Mouse (Mus musculus): Measurements from ENCODE around the gene Plekhg1. TPM values are rescaled to one million over a fixed set of nuclear protein-coding genes. Genes with fewer than 3 reads are reported as not detected.

Plekhg1 gene
- 2.1 and 3.2 TPM in 2 replicates for polyA plus RNA-seq (2016; fragmentation: Nextera tagmentation; extraction: Ambion mirVana)

- H3K4me2 ChIP-seq, result peak within 1 kb of the TSS; percentile 69
- H3K27me3 ChIP-seq (replicated peaks), result peaks cover 32% of the 10 kb centered on the region
- no peaks in the 10 kb centered on the region for H3K9me3 ChIP-seq (replicated peaks)
- under 1% methylated on average over 29 of the region's 29 CpGs for WGBS (ENCODE audit: insufficient replicate concordance)
- H3K27ac ChIP-seq, result peak within 1 kb of the TSS; percentile 59
- H3K36me3 ChIP-seq, result no peaks in the 10 kb centered on the region
- peak within 1 kb of the TSS; percentile 42 for H3K9ac ChIP-seq
- peak within 1 kb of the TSS; percentile 56 for H3K4me3 ChIP-seq
- no peaks in the 10 kb centered on the region for H3K4me1 ChIP-seq
- ATAC-seq, result peak; percentile 70
Observed at GRCm38 (mm10) chr10:3740148-3740503, at the start of gene Plekhg1. Gene Plekhg1 (plus strand): TSS chr10:3740364.

GRCm38 (mm10) chr10:3692791-3693190, 47.4 kb upstream of the Plekhg1 start:
- no peak for ATAC-seq
- H3K27me3 ChIP-seq (replicated peaks), result no peaks in the 10 kb centered on the region
- H3K4me1 ChIP-seq, result no peaks in the 10 kb centered on the region
- no peak overlapping the region for H3K9ac ChIP-seq
- WGBS (ENCODE audit: insufficient replicate concordance), result 56% methylated on average over 1 of the region's 1 CpGs
- H3K4me3 ChIP-seq, result no peak overlapping the region
- H3K9me3 ChIP-seq (replicated peaks), result no peaks in the 10 kb centered on the region
- H3K27ac ChIP-seq, result no peak overlapping the region
- no peaks in the 10 kb centered on the region for H3K36me3 ChIP-seq
- no peak overlapping the region for H3K4me2 ChIP-seq

DNA sequence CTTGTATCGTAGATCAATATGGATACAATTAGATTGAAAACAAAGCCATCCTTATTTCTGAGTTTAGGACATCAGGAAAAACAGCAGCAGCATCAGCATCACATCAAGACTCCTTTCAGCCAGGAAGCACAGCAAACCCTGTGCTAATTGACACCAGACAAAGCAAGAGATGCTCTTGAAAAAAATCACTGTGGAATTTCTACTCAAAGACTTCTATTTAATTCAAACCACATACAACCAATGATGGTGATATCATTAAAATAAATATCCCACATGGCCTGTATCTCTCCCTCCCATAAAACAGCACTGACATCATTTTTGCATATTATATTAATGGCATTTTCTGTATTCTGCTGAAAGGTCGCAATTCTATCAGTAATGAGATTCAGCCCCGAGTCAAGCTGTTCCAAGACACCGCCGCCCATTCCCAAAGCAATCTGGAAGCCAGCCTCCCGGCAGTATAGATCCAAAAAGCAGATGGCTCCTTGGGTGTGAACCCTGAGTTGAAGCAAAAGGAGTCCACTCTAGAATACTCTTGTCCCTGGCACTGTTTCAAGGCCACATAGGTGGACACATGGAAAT, 46.4 kb upstream of the Plekhg1 start:
- no peak for ATAC-seq
- Histone ChIP-seq H3K36me3 (no peaks in the 10 kb centered on the region), H3K27ac (no peak overlapping the region), H3K4me1 (no peaks in the 10 kb centered on the region), H3K4me2 (no peak overlapping the region), H3K27me3 (replicated peaks) (no peaks in the 10 kb centered on the region), H3K9ac (no peak overlapping the region), H3K4me3 (no peak overlapping the region), H3K9me3 (replicated peaks) (no peaks in the 10 kb centered on the region)
- WGBS (ENCODE audit: insufficient replicate concordance), result 62% methylated on average over 6 of the region's 6 CpGs

GRCm38 (mm10) chr10:3695332-3695905, 44.7 kb upstream of the Plekhg1 start:
- Histone ChIP-seq H3K27me3 (replicated peaks) (no peaks in the 10 kb centered on the region), H3K36me3 (no peaks in the 10 kb centered on the region), H3K4me2 (no peak overlapping the region), H3K4me3 (no peak overlapping the region), H3K9me3 (replicated peaks) (no peaks in the 10 kb centered on the region), H3K4me1 (no peaks in the 10 kb centered on the region), H3K9ac (no peak overlapping the region), H3K27ac (no peak overlapping the region)
- WGBS (ENCODE audit: insufficient replicate concordance), result 65% methylated on average over 5 of the region's 5 CpGs
- no peak for ATAC-seq

DNA sequence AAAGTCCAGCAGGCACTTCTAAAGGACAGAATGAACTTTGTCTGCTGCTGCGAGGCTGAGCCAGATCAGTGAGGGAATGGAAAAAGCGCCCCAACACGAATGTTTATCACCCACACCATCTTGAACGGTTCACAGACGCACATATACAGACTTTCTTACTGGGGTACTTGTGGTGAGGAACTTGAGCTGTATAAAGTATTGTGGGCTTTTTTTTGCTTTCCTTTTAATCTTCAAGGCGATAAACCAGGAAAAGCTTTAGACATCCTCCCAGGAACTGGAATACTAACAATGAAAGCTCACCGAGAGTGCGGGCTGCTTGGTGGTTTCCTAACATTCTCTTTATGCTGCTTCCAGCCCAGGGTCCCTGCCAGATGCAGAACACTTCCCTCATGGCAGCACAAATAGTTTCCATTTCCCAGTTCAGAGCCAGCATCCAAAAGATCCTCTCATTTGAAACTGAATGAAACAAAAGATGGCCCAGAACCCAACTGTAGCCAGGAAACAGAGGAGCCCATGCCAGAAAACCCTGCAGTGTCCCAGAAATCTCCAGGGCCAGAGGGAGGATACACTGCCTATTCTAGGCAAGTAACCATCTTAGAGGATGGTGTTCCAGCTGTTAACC, 43.3 kb upstream of the Plekhg1 start:
- Histone ChIP-seq H3K27me3 (replicated peaks) (no peaks in the 10 kb centered on the region), H3K9me3 (replicated peaks) (no peaks in the 10 kb centered on the region), H3K27ac (no peak overlapping the region), H3K36me3 (no peaks in the 10 kb centered on the region), H3K4me2 (no peak overlapping the region), H3K4me1 (no peaks in the 10 kb centered on the region), H3K9ac (no peak overlapping the region), H3K4me3 (no peak overlapping the region)
- 19% methylated on average over 8 of the region's 8 CpGs for WGBS (ENCODE audit: insufficient replicate concordance)
- no peak for ATAC-seq

DNA sequence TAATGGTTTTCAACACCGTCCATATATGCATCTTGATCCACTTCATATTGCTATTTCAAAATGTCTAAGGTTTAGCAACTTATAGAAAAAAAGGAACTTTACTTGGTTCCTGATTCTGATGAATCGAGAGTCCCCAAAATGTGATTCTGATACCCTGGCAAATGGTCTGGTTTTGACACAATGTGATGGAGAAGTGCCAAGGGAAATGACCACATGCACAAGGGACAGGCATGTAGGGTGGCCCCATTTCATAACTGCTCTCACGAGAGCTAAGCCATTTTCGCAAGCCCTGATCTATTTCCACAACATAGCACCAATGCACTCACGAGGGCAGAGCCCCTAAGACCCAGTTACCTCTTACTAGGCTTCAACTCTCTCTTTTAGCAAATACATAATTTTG, 42.7 kb upstream of the Plekhg1 start:
- no peak overlapping the region for H3K27ac ChIP-seq
- no peaks in the 10 kb centered on the region for H3K4me1 ChIP-seq
- H3K9me3 ChIP-seq (replicated peaks), result no peaks in the 10 kb centered on the region
- no peak overlapping the region for H3K9ac ChIP-seq
- H3K36me3 ChIP-seq, result no peaks in the 10 kb centered on the region
- no peak overlapping the region for H3K4me3 ChIP-seq
- 49% methylated on average over 5 of the region's 5 CpGs for WGBS (ENCODE audit: insufficient replicate concordance)
- ATAC-seq, result no peak
- no peaks in the 10 kb centered on the region for H3K27me3 ChIP-seq (replicated peaks)
- no peak overlapping the region for H3K4me2 ChIP-seq

DNA sequence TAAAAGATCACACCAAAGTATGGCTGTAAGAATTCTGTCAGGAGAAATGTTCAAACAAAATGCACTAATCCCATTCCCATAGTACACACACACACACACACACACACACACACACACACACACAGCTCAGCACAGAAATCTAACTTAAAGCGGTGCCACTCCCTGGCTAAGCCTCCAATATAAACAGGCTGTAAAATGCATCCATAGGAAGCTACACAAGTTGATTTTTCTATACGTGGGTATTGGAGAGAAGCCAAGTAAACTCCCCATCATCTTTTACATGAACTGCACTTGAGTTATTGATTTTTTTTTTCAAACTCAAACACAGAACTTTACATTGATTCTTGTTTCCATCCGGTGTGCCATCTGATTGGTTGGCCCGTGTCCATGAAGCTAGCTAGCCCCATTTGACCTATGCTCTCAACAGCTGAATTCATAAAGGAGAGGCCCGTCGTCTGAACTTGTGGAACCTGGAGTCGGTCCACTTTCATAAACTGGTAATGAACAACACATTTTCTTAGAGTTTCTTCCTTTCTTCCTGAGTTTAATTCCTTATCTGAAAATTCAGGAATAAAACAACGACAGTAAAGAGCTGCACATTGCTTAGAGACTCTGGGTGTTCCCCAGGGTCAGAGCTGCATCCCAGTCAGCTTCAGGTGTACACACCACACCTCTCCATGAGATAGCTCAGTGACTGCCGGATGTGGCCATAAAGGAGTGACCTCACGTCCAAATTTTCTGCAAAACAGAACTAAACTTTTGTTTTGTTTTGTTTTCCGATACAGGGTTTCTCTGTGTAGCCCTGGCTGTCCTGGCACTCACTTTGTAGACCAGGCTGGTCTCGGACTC, 39.7 kb upstream of the Plekhg1 start:
- H3K9ac ChIP-seq, result no peak overlapping the region
- no peak overlapping the region for H3K4me3 ChIP-seq
- H3K4me1 ChIP-seq, result no peaks in the 10 kb centered on the region
- H3K9me3 ChIP-seq (replicated peaks), result no peaks in the 10 kb centered on the region
- H3K27me3 ChIP-seq (replicated peaks), result no peaks in the 10 kb centered on the region
- no peak overlapping the region for H3K27ac ChIP-seq
- H3K36me3 ChIP-seq, result no peaks in the 10 kb centered on the region
- ATAC-seq, result no peak
- H3K4me2 ChIP-seq, result no peak overlapping the region
- WGBS (ENCODE audit: insufficient replicate concordance), result 57% methylated on average over 12 of the region's 12 CpGs

DNA sequence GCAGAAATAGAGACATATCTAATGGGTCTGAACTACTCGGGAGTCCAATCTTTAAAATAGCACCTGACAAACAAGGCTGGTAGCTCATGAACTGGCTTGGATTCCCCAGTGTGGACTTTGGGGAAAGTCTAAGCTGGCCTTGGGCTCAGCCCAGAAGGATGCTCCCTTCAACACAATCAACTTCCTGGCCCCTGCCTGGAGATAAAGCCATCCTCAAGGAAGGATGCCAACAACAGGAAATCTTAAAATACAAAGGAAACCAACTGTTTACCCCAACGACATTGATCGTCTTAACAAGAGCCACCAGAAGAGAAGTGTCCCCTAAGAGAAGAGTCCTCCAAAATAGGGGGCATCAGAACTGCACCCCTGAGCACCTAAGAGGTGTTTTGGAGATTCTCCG, 38.3 kb upstream of the Plekhg1 start:
- WGBS (ENCODE audit: insufficient replicate concordance), result 48% methylated on average over 4 of the region's 4 CpGs
- H3K4me3 ChIP-seq, result no peak overlapping the region
- no peaks in the 10 kb centered on the region for H3K36me3 ChIP-seq
- no peaks in the 10 kb centered on the region for H3K4me1 ChIP-seq
- H3K27ac ChIP-seq, result no peak overlapping the region
- H3K9ac ChIP-seq, result no peak overlapping the region
- no peaks in the 10 kb centered on the region for H3K9me3 ChIP-seq (replicated peaks)
- no peaks in the 10 kb centered on the region for H3K27me3 ChIP-seq (replicated peaks)
- no peak for ATAC-seq
- no peak overlapping the region for H3K4me2 ChIP-seq

- H3K4me2 ChIP-seq, result no peak overlapping the region
- H3K9me3 ChIP-seq (replicated peaks), result no peaks in the 10 kb centered on the region
- ATAC-seq, result no peak
- H3K36me3 ChIP-seq, result no peaks in the 10 kb centered on the region
- H3K4me1 ChIP-seq, result no peaks in the 10 kb centered on the region
- WGBS (ENCODE audit: insufficient replicate concordance), result 70% methylated on average over 2 of the region's 2 CpGs
- H3K27me3 ChIP-seq (replicated peaks), result no peaks in the 10 kb centered on the region
- H3K9ac ChIP-seq, result no peak overlapping the region
- no peak overlapping the region for H3K27ac ChIP-seq
- no peak overlapping the region for H3K4me3 ChIP-seq
Observed at GRCm38 (mm10) chr10:3702585-3702984, 37.6 kb upstream of the Plekhg1 start.

DNA sequence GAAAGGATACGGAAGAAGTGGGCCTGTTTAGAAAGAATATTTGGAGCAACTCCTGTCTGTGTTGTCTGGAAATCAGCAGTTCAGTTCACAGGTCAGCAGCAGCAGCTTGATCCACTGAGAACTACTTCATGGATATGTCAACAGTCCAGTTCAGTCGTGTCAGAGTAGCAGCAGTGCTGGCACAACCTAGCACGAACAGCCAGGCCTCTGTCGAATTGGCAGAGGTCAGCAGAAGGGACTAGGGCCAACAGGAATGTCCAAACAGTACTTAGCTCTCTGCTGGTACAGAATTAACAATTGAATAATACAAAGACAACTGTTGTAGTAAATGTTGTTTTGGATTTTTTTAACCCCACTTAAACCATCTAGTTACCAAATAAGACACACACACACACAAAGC, 33.9 kb upstream of the Plekhg1 start:
- no peaks in the 10 kb centered on the region for H3K27me3 ChIP-seq (replicated peaks)
- no peak overlapping the region for H3K9ac ChIP-seq
- H3K4me3 ChIP-seq, result no peak overlapping the region
- no peaks in the 10 kb centered on the region for H3K4me1 ChIP-seq
- ATAC-seq, result no peak
- WGBS (ENCODE audit: insufficient replicate concordance), result 63% methylated on average over 4 of the region's 4 CpGs
- H3K4me2 ChIP-seq, result no peak overlapping the region
- no peak overlapping the region for H3K27ac ChIP-seq
- no peaks in the 10 kb centered on the region for H3K36me3 ChIP-seq
- no peaks in the 10 kb centered on the region for H3K9me3 ChIP-seq (replicated peaks)

DNA sequence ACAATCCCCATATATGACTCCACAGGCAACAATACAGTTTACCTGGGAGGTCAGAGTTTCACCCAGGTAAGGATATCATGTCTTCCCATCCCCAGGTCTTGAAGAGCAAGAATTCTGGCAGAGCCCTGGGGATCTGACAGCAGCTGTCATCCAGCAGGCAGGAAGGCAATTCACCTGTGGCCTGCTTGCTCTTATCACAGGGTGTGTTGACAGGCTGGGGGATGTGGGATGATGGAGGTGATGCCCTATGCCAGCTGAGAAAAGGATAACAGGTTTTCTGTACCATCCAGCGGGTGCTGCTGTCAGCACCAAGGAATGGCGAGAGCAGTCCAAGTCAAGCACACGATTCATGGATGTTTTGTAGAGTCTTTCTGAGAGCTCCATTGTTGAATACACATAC, 30.1 kb upstream of the Plekhg1 start:
- no peak overlapping the region for H3K27ac ChIP-seq
- ATAC-seq, result no peak
- no peak overlapping the region for H3K4me2 ChIP-seq
- no peaks in the 10 kb centered on the region for H3K36me3 ChIP-seq
- no peaks in the 10 kb centered on the region for H3K4me1 ChIP-seq
- WGBS (ENCODE audit: insufficient replicate concordance), result 67% methylated on average over 3 of the region's 3 CpGs
- no peak overlapping the region for H3K4me3 ChIP-seq
- no peak overlapping the region for H3K9ac ChIP-seq
- no peaks in the 10 kb centered on the region for H3K9me3 ChIP-seq (replicated peaks)
- no peaks in the 10 kb centered on the region for H3K27me3 ChIP-seq (replicated peaks)

DNA sequence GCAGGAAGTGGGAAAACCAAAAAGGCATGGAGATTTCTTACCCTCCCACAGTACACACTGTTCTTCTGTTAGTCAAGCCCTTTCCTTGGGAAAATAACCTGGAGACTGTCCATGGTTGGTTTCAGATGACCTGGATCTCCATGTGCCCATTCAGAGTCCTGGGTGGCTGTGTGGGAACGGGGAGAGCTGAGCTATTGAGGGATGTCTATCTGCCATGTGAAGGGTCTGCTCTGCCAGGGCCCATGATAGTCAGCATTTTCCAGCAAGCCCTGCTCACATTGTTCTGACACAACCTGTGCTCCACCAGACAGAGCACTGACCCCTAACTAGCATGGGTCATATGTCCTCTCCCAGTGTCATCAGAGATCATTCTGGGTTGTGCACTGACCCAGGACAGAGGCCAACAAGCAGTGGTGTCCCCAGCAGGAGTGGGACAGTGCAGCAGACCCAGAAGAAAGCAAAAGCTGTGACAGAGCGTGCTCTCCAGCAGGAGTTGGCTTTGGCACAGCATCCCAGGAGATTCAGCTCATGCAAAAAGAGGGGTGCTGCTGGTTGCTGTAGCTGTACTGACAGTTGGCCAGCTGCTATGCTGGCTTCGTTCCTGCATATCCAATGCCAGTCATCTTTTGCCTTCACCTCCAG, 24.7 kb upstream of the Plekhg1 start:
- Histone ChIP-seq H3K27ac (no peak overlapping the region), H3K9ac (no peak overlapping the region), H3K4me3 (no peak overlapping the region), H3K27me3 (replicated peaks) (no peaks in the 10 kb centered on the region), H3K9me3 (replicated peaks) (no peaks in the 10 kb centered on the region), H3K36me3 (no peaks in the 10 kb centered on the region), H3K4me2 (no peak overlapping the region), H3K4me1 (no peaks in the 10 kb centered on the region)
- WGBS (ENCODE audit: insufficient replicate concordance), result 68% methylated on average over 3 of the region's 3 CpGs
- ATAC-seq, result no peak

Measured in liver, embryonic 12.5 days (tissue).